Mouse (Mus musculus) limb, embryonic 14.5 days (tissue): ENCODE measurements at regions not wholly inside any gene's neighbourhood (a gene's known extent, or its start where the extent isn't known, plus 50 kb on each side); places are given as distances from the start of the nearest gene placed in this dataset.

ENCODE experiments used
- ATAC-seq: fragments of 200-750 bp; cut with Nextera tagmentation; 2 replicates; pipeline ENCODE4 v1.8.0; 2017; ENCODE audit warnings: low read depth, moderate number of reproducible peaks, moderate TSS enrichment; ENCODE audit not compliant: low FRiP score
- DNase-seq: peaks from one replicate; pipeline ENCODE4 v3.0.0-alpha.2; 2015; ENCODE audit warnings: low spot score
- H3K27ac ChIP-seq: fragments of 300-500 bp; sonication (generic); replicated peaks from 2 replicates; pipeline ENCODE4 v1.5.1; 2014; ENCODE audit warnings: low read depth, mild to moderate bottlenecking, low read length, moderate library complexity, mixed read lengths
- H3K27me3 ChIP-seq: fragments of 300-500 bp; sonication (generic); 2 replicates; pipeline ENCODE4 v1.6.1; 2014; ENCODE audit warnings: low read length, mixed read lengths; ENCODE audit not compliant: control insufficient read depth, insufficient read depth
- H3K36me3 ChIP-seq: fragments of 300-500 bp; sonication (generic); 2 replicates; pipeline ENCODE4 v1.6.1; 2014; ENCODE audit warnings: mild to moderate bottlenecking, low read length, moderate library complexity, mixed read lengths; ENCODE audit not compliant: control insufficient read depth, insufficient read depth
- H3K4me1 ChIP-seq: fragments of 300-500 bp; sonication (generic); 2 replicates; pipeline ENCODE4 v1.6.1; 2014; ENCODE audit warnings: antibody characterized with exemption, low read length, mixed read lengths; ENCODE audit not compliant: control insufficient read depth, insufficient read depth
- H3K4me2 ChIP-seq: fragments of 300-500 bp; sonication (generic); replicated peaks from 2 replicates; pipeline ENCODE4 v1.6.1; 2014; ENCODE audit warnings: low read depth, mild to moderate bottlenecking, low read length, moderate library complexity; ENCODE audit not compliant: severe bottlenecking
- H3K4me3 ChIP-seq: fragments of 300-500 bp; sonication (generic); replicated peaks from 2 replicates; pipeline ENCODE4 v1.5.1; 2014; ENCODE audit warnings: low read length
- H3K9ac ChIP-seq: fragments of 300-500 bp; sonication (generic); 2 replicates; pipeline ENCODE4 v1.6.1; 2014; ENCODE audit warnings: mild to moderate bottlenecking, low read depth, low read length, moderate library complexity; ENCODE audit not compliant: severe bottlenecking
- H3K9me3 ChIP-seq: fragments of 300-500 bp; sonication (generic); 2 replicates; pipeline ENCODE4 v1.6.1; 2016; ENCODE audit warnings: low read length; ENCODE audit not compliant: control insufficient read depth
- POLR2A ChIP-seq: fragments of 200-500 bp; IDR thresholded peaks from 2 replicates; pipeline ENCODE4 v1.8.0; 2012; ENCODE audit warnings: inconsistent platforms, mild to moderate bottlenecking, moderate library complexity, borderline replicate concordance; ENCODE audit not compliant: insufficient read depth, insufficient read length; ENCODE audit errors: extremely low read depth
- WGBS: fragments of 180-500 bp; shearing (Covaris S2); extraction: QIAGEN DNeasy Blood & Tissue Kit; methylation state at CpG from one replicate; pipeline ENCODE4 v1.1.7; 2014; 5-methylcytosine and 5-hydroxymethylcytosine counted together

DNA sequence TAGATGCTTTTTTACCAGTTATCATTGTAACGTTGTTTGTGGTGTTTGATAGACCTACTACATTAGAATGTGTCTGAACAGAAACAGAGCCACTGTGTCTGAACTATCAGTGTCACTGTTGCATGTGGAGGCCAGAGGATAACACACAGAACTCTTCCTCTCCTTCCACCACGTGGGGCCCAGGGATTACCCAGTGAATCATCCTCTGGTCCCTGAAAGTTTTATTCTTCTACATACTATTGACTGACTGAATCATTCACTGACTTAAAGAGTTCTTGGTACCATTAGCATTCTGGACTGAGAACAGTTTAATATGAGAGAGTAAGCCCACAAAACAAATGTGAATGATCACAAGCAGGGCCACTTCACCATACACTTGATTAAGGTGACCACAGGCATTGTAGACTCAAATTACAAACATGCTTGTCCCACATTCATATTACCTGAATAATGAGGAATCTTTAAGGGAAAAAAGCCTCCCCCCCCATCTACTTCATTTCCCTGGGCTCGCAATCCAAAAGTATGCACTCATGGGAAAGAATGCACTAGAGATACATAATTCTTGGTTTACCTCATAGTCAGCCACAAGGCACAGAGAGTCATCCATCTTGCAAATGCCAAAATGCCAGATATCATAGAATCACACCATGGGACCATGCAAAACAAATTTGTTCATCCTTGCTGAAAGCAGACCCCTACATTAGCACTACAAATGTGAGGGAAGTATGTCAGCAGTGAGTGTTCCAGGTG, 68.1 kb upstream of the Tnfsf11 start:
- no peak for ATAC-seq
- no peak overlapping the region for H3K4me2 ChIP-seq

DNA sequence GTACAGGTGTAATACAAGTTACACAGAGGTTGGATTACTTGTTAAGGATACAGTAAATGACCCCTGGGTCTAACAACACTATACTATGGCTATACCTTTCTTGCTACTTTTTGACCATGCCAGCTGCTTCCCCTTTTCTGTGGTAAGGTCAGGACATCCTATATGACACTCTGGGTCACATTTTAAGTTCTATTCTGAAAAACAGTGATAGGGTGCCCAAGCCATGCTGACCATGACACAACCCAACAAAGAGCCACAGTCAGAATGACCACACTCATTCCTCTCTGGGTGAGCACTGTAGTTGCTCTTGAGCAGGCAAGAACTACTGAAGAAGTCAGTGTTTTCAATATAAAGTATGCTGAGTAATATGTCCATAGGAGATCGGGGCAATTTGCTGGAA, 64.3 kb upstream of the Tnfsf11 start:
- Histone ChIP-seq H3K9me3 (no peaks in the 10 kb centered on the region), H3K4me2 (no peak overlapping the region), H3K27ac (no peak overlapping the region), H3K27me3 (no peaks in the 10 kb centered on the region), H3K4me3 (no peak overlapping the region), H3K36me3 (no peaks in the 10 kb centered on the region), H3K9ac (no peak overlapping the region), H3K4me1 (no peaks in the 10 kb centered on the region)
- 86% methylated on average over 1 of the region's 1 CpGs for WGBS
- DNase-seq (no peak), ATAC-seq (no peak)
- no peak for TF ChIP-seq POLR2A

More for the DNA sequence above, 68.1 kb upstream of the Tnfsf11 start:
- H3K9ac ChIP-seq: no peak overlapping the region
- no peak overlapping the region for H3K27ac ChIP-seq
- H3K27me3 ChIP-seq: no peaks in the 10 kb centered on the region
- no peak overlapping the region for H3K4me3 ChIP-seq
- no peaks in the 10 kb centered on the region for H3K36me3 ChIP-seq
- DNase-seq: no peak
- TF ChIP-seq POLR2A: no peak
- no peaks in the 10 kb centered on the region for H3K4me1 ChIP-seq
- H3K9me3 ChIP-seq: no peaks in the 10 kb centered on the region
- 71% methylated on average over 3 of the region's 3 CpGs for WGBS

DNA sequence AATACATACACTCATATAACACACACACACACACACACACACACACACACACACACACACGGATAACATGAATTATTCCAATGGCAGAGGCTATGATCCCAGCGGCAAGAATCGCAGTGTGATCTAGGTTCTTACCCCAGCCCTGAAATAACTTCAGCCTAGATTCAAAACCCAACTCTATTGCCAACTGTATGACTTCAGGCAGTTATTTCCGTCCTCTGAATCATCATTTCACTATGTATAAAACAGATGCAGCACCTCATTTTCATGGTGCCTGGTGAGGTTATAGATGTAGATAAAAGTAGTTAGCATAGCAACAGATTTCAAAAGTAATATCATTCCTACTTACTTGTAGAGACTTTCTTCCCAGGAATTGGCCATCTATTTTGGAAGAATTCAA, 61.0 kb upstream of the Tnfsf11 start:
- no peaks in the 10 kb centered on the region for H3K27me3 ChIP-seq
- H3K9me3 ChIP-seq: no peaks in the 10 kb centered on the region
- no peak overlapping the region for H3K4me3 ChIP-seq
- no peaks in the 10 kb centered on the region for H3K4me1 ChIP-seq
- ATAC-seq (no peak), DNase-seq (no peak)
- H3K36me3 ChIP-seq: no peaks in the 10 kb centered on the region
- no peak overlapping the region for H3K4me2 ChIP-seq
- no peak overlapping the region for H3K27ac ChIP-seq
- WGBS: 85% methylated on average over 4 of the region's 4 CpGs
- H3K9ac ChIP-seq: no peak overlapping the region
- no peak for TF ChIP-seq POLR2A

DNA sequence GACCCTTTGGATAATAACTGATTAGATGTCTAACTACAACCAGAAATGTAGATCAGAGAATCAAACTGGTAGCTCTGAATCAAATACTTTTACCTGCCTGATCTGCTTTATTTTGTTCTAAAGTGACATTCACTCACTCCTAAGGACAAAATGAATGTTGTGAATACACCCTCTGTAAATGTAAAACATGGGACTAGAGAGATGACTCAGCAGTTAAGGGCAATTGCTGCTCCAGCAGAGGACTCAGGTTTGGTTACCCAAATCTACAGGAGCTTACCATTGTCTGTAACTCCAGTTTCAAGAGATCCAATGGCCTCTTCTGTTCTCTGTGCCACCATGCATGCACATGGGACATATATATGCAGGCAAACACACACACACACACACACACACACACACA, 57.0 kb upstream of the Tnfsf11 start:
- Histone ChIP-seq H3K4me3 (no peak overlapping the region), H3K9ac (no peak overlapping the region), H3K36me3 (no peaks in the 10 kb centered on the region), H3K27ac (no peak overlapping the region), H3K27me3 (no peaks in the 10 kb centered on the region), H3K4me1 (no peaks in the 10 kb centered on the region), H3K4me2 (no peak overlapping the region), H3K9me3 (no peaks in the 10 kb centered on the region)
- DNase-seq (no peak), ATAC-seq (no peak)
- no peak for TF ChIP-seq POLR2A

DNA sequence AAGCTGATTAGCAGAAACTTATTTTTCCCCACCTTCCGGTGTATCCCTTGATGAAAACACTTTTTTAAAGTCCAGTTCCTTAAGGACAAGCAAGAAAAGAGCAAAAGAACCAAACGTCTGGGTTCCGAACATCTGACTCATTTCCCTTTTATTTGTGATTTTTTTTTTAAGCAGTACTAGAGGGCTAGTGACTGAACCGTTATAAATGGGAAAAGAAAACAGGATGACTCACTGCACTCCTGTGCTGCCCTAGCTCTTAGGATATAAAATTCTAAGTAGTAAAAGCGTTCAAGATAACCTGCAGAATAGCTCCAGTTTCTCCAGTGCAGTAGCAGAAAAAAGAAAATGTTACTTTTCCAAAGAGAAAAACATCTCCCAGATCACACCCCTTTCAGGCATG, 55.3 kb upstream of the Tnfsf11 start:
- WGBS: 64% methylated on average over 5 of the region's 5 CpGs
- H3K4me1 ChIP-seq: no peaks in the 10 kb centered on the region
- DNase-seq (no peak), ATAC-seq (no peak)
- H3K27ac ChIP-seq: no peak overlapping the region
- TF ChIP-seq POLR2A: no peak
- H3K36me3 ChIP-seq: no peaks in the 10 kb centered on the region
- no peak overlapping the region for H3K4me2 ChIP-seq
- no peaks in the 10 kb centered on the region for H3K9me3 ChIP-seq
- no peak overlapping the region for H3K4me3 ChIP-seq
- H3K9ac ChIP-seq: no peak overlapping the region
- H3K27me3 ChIP-seq: no peaks in the 10 kb centered on the region
